Mouse (Mus musculus): ENCODE measurements around the gene Dtx3.

DNA sequence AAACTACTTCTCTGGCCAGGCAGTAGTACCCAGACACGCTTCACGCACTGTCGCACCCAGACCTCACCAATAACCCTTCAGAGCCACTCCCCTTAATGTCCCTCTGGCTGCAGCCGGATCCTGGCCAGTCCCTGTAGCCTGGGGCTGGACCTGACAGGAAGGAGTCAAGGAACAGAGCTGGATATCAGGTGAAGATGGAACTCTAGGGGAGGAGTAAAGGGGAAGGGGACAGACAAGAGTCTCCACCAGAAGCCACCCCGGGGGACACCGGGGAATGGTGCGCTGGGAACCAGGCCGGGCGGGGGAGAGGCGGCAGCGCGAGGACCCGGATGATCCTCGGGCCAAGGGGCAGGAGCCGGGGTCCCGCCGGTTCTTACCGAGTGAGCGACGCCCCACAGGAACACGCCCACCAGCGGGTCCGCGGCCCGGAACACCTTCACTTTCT, 15.5 kb upstream of the Dtx3 start:
- TF ChIP-seq POLR2A (IDR thresholded peaks at IDR 0.05; ENCODE audit: low read depth, low read length) (no peak), CTCF (conservative IDR thresholded peaks at IDR 0.05; ENCODE audit: insufficient read depth, insufficient read length, low read depth, low read length) (no peak)

Data from kidney, adult 2 months (tissue).